Mouse (Mus musculus) ES-Bruce4 (cell line): Measurements from ENCODE around the gene Bcl2l13.

Experiments
- CTCF ChIP-seq: IDR thresholded peaks from one replicate; pipeline ENCODE4 v1.8.1; 2011; ENCODE audit warnings: low read depth, low read length
- POLR2A ChIP-seq: IDR thresholded peaks from one replicate; pipeline ENCODE4 v1.8.1; 2011; ENCODE audit warnings: low read length; ENCODE audit not compliant: insufficient read depth

DNA sequence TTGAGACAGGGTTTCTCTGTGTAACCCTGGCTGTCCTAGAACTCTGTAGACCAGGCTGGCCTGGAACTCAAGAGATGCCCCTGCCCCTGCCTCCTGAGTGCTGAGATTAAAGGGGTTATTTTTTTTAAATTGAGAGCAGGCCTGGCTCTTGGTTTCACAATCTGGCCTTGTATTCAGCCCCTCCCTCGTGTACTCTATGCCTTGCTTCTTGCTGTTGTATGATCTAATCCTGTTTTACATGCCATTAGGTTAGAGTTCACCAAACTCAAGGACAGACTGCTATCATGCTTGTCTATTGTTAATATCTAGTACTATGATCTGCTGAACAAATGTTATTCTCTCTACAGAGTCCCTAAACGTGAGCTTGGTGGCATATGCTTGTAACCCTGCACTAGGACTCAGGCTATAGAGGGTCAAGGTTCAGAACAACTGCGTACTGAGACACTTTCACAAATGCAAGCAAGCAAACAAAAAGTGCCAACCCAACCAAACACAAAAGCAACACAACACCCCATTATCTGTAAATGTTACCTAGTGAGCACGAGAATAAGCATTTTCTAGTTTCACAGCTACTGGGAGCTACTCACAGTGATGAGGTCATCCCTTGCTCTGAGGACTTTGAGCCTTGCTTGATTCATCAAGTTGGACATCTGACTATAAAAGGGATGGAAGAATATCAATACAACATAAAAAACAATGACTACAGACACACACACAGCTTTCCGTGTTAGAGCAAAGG lies 28.8 kb upstream of the Bcl2l13 start:
- TF ChIP-seq CTCF, result no peak
- TF ChIP-seq POLR2A, result no peak
